Mouse (Mus musculus): ENCODE data around the gene Auts2. TPM values are rescaled to one million over a fixed set of nuclear protein-coding genes. Genes with fewer than 3 reads are reported as not detected.

Gene Auts2
- total RNA-seq, 2 experiments from 2014 or later: 101 to 109 TPM

DNA sequence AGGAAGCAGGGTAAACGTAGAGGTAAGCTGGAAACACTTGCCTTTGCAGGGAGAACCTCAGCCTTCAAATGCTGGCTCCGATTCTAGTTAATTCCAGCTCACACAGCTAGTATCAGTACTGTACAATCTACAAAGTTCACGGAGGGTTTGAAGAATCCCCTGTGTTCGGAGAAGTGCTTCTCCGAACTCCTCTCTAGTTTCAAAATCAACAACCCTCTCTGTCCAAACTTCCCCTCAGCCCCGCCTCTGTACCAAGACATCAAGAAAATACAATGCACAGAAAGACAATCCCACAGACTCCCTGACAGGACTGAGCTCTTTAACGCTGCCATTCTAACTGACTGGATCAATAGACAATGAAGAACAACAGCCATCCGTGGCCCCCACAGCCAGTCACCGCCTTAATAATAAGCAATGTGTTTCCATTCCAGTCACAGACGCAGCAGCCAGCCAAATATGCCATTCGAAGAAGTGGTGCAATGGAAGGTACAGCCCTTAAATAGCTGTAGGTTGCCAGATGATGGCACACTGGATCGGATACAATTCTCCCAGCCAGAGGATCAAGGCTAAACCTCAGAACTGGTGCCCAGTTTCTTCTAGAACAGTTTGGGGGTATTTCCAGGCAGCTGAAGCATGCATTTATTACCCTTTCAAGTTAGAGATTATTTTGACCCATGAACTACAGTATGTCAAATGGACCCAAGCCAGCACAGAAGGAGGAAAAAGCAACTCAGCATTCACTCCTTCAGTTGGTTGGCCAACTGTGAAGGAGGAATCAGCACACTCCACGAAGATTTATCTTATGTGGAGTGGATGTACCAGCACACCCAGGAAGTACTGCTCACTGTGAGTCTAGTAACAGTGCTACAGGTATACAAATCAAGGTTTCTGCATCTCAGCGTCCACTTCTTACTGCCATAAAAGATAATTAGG lies 151.0 kb downstream of the Auts2 start:
- DNase-seq (ENCODE audit: low spot score in 2 of 2): no peak

DNA sequence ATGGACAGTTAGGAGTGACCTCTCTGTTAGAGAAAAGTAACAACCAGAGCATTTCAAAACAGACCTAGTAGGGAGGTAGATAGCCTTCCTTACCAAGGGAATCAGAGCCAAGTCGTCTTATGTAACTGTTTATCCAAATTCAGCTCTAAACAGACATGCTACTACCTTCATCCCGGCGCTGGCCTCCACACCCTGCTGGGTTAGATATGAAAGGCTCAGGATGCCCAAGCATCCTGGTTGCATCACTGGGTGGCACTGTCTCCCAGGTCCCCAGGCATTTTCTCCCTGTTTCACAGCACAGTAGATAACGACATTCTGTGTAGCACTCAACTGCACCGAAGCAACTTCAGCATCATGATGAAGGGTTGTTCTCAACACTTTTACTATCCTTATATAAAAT lies 154.4 kb downstream of the Auts2 start:
- DNase-seq (ENCODE audit: low spot score in 2 of 2): peak; percentile 16 to 17

DNA sequence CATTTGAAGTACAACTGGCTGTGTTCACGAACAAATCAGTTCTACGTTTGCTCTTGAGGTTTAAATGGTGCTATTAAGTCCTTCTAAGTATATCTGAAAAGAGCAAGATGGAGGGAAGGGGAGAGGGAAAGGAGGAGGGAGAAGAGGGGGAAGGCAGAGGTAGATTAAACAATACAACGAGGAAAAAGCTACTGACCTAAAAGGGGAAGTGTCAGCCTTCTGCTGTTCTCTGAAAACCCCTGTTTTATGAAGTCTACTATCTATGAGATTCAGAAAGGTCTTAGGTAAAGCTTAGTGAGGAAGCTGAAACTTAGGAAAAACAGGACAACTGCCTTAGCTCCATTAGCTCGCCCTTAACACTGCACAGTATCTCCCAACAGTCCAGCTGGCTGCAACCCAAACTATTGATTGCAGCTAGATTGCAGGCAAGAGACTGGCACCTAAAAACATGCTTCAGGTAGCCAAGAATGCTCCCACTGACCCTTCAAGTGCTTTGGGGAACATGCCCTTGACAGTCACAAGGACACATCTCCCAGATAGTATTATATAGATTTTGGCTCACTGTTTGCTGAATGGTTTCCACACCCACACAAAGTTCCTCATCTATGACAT lies 157.8 kb downstream of the Auts2 start:
- DNase-seq (ENCODE audit: low spot score in 2 of 2): no peak

DNA sequence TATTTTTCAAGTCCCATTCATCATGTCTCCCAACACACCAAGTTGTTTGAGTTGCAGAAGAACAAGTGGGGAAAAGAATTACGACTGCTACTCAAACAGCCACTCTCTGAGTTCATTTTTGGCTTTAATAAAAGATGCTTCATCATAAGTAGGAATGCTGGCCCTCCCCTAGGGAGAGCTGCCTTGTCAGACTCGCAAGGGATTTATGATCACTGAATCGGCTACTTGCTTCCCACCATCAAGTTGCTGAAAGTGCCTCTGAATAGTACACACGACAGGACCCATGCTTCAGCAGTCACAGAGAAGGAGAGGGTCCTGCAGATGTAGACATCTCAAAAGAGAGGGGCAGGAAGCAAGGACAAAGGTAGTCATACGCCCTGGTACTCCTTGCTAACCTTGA lies 162.9 kb downstream of the Auts2 start:
- DNase-seq (ENCODE audit: low spot score in 2 of 2): no peak

DNA sequence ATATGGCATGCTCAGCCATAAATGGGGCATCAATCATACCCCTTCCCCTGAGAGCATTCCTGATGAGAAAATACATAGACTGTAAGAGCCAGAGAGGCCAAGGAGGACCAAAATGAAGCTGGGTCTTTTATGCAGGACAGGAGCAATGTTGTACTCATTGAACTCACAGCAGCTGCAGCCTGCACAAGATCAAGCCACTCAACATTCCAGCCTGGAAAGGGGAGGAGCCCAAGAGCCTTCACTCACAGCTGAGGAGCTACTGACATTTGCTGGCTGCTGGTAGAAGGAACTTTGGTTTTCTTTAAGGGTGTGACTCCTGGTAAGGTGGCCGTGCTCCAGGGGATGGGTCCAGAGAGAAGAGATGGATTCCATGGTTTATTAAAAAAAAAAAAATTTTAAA lies 164.2 kb downstream of the Auts2 start:
- DNase-seq (ENCODE audit: low spot score in 2 of 2): no peak

DNA sequence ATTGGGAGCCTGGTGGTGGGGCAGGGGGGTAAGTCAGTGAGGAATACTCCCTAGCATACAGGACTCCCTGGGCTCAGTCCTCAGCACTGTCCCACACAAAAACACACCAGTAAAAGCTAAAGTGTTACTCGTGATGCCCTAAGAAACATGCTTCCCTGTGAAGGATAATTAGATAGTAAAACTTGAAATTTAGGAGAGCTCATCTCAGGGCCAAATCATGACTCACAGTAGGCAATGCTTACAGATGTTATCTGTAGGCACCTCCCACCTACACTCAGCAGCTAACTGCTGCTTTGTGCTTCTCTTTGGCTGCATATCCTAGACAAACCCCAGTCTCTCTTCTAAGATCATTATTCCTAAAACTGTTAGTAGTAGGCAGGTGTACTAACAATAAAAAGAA lies 168.0 kb downstream of the Auts2 start:
- no peak for DNase-seq (ENCODE audit: low spot score in 2 of 2)

DNA sequence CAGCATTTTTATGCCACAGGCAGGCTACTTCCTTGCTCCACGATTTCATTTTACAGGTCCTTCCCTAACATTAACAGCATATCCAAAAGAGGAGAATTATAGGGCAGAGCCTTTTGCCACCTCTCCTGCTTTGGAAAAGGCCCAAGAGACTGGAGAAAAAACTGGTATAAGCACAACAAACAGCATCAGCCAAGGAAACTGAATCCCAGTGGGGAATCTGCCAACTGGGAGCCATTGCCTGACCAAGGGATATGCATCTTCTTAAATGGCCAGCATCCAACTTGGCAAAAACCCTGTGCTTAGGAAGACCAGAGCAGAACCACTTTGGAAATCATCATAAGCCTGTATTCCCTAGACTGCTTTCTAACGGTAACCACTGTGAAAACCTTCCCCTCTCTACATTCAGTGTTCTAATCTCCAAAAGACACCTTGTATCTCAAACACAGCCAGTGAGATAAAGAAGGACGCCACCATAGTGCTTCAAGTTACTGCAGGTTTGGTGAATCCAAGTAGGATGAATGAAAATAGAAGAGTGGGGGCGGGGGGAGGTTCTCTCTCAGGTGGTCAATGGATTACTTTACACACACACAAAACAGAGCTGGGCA lies 169.6 kb downstream of the Auts2 start:
- DNase-seq (ENCODE audit: low spot score in 2 of 2): no peak

DNA sequence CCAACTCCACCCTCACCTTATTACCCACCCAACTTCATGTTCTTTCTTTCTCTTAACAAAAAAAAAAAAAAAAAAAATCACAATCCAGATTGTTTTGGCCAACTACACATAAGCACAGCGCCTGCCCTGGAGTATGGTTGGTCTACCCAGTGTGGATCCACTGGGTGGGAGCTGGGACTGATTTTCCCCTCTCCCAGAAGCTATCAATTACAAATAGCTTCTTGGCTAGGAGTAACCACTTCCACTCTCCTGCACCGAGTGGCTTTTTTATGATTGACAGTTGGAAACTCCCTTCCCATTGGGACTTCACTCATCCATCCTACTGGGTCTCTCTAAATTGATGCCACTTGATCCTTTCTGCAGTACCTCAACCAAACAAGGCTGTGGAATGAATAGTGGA lies 170.5 kb downstream of the Auts2 start:
- DNase-seq (ENCODE audit: low spot score in 2 of 2): no peak

DNA sequence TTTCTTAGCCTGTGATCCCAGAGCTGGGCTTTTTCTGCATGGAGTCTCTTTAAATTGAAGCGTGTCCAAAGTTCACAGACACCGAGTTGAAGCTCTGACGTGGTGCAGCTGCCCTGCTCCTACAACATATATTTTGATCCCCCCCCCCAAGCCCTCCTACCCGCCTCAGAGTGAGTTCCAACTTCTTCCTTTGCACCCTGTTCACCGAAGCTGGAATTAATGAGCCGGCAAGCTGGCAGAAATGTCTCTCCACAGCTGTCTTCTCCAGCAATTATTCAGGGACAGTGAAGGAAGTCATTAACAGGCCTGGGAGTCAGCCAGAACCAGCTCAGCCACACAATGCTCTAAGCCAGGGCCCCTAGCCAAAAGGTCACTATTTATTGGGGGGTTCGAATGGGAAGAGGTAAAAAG lies 174.5 kb downstream of the Auts2 start:
- peak in 1 of 2 experiments; percentile 16 for DNase-seq (ENCODE audit: low spot score in 2 of 2)

DNA sequence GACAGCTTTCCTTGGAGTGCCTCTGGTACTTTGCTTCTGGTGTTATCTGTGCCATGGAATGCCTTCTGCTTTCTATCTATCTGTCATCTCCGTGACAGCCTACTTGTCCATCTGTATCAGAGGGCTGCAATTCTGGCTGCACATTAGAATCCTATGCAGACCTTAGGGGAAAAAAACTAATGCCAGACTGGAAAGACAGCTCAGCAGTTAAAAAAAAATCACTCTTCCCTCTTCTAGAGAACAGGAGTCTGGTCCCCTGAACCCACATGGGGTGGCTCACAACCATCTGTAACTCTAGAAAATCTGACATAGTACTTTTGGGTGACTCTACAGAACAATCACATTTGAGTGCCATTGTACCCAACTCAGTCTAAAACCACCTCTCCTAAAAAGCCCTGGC lies 181.9 kb downstream of the Auts2 start:
- DNase-seq (ENCODE audit: low spot score in 2 of 2): no peak

DNA sequence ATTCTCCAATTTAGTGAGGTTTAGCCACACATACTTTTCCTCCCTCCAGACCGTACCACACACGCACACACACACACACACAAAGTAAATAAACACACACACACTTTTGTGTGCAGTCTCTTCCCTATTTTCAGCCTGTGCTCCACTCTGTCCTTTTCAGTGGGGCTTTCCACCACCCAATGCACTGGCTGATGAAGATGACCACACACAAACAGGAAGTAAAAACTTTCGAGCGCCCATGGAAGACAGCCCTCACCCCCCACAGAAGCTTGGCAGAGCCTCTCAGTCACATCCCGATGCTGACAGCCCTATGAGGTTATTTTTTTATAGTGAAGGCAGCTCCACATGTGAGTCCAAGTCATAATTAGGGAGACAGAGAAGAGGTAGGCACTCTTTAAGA lies 185.4 kb downstream of the Auts2 start:
- no peak for DNase-seq (ENCODE audit: low spot score in 2 of 2)

DNA sequence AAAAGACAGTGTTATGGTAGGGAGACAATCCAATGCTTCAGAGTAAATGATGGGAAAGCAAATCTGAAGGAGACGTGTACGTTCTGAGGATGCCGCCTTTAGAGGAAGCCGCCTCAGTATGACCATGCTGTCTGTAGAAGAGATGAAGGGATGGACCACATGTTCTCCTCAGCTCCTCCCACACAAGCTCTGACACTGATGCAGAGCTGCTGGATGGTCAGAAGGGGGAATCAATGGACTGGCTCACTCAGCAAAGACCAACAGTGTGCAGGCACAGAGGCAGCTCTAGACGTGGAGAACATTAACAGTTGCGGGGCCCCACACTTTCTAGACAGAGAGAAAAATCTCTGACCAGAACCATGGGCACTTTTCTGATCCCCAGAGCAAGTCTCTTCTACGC lies 187.2 kb downstream of the Auts2 start:
- DNase-seq (ENCODE audit: low spot score in 2 of 2): no peak

DNA sequence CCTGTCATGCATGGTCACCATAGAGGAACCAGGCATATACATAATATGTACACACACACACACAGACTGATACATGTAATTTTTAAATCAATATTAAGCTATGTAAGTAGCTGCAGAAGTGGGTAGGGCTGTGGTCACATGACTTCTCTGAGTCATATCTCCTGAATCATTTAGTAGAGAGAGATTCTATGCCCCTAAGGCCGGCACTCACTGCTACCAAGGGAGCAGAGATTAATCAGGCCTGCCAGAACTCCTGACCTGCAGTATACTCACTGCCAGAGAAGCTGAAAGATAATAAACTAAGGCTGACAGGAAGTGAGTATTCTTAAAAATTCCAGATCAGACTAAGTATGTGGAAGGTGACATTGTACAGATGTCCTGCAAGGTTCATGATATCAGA lies 190.7 kb downstream of the Auts2 start:
- DNase-seq (ENCODE audit: low spot score in 2 of 2): no peak

DNA sequence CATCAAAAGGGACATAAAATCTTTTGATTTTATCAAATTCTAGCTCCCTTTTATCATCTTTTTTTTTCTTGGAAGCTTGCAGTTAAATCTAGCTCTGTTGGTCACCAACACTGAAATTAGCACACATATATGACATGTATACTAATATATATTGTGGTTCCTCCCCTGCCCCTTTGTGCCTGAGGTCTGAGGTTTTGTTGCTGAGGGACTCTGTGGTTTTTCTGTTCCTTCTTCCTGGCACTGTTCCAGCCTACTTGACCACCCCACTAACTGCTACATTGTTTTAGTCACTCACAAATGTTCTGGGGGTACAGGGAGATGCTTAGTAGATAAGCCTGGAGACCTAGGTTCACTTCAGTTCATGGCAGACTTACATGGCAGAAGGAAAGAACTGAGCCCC lies 192.0 kb downstream of the Auts2 start:
- no peak for DNase-seq (ENCODE audit: low spot score in 2 of 2)

DNA sequence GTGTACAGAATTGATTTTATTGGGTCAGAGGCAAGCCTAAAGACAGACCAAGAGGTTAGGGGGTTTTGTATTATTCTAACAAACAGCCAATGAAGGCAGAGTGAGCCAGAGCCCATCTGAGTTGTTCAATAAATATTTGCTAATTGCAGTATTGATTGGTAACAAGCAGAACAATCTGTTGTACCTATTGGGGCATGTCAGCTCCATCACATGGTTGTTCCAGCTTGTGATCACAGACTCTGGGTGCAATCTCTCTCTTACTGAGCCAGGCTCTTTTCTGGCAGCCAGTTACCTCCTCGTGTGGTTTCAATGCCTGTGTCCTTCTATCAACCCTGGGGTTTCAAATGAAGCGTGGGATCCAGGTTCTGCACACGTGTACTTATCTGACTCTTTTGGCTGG lies 201.8 kb downstream of the Auts2 start:
- no peak for DNase-seq (ENCODE audit: low spot score in 2 of 2)

DNA sequence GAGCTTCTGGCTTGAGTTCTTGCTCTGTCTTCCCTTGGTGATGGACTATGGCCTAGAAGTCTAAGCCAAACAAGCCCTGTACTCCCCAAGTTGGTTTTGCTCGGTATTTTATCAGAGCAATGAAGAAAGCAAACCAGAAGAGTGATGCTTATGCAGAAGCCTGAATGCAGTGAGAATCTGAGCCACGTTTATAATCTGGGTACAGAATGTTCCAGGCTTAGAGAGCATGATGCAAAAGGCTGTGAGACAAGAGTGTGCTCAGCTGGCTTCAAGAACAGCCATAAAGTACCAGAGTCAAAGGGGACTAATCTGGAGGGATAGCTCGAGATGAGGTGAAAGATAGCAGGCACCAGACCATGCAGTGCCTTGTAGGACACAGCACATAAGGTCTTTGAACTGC lies 205.5 kb downstream of the Auts2 start:
- no peak for DNase-seq (ENCODE audit: low spot score in 2 of 2)

DNA sequence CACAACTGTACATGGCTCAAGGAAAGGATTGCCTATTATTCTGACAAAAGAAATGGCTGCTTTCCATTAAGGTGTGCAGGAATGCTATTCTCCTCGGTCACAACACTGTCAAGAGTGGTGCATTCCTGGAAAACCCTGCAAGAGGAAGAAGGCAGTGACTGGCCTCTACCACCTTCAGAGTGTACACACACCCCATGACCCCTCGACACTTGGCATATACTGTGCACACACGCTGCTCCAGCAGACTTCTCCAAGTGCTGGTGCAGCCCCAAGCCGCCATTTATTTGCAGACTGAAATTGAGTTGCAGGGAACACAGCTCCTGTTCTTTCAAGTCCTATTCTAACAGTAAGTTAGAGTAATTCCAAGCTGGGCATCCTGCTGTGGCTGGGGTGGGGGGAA lies 207.4 kb downstream of the Auts2 start:
- no peak for DNase-seq (ENCODE audit: low spot score in 2 of 2)

DNA sequence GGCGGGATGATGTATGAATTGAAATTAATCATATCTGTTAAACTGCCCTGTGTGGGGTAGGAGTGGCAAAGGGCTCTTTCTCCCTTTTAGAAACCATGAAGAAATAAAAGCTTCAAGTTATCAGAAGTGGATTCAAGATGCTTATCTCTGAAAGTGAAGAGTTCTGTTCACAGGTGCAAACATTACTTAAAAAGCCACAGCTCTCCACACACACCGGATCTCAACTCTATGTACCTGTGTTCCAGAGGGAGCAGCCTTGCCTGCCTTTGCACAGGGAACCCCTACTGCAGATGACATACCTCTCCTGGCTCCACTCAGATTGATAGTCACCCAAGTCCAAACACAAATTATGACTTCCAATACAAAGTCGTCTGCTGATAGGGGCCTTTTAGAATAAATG lies 208.3 kb downstream of the Auts2 start:
- no peak for DNase-seq (ENCODE audit: low spot score in 2 of 2)

DNA sequence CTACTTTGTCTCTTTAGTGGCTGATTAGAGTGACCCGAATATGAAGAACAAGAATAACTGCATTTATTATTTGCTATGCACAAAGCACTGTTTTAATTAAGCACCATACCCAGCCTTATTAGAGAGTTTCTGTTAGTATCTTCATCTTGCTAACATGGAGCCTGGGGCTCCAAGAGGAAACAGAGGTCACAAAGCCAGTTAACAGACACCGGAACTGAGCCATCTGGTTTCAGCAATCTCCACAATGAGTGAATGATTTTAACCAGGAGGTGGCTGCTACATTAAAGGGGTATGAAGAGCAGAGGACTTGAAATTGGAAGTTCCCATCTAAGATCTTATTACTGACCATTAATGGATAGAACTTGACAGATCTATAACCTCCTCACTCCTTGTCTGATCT lies 209.4 kb downstream of the Auts2 start:
- no peak for DNase-seq (ENCODE audit: low spot score in 2 of 2)

DNA sequence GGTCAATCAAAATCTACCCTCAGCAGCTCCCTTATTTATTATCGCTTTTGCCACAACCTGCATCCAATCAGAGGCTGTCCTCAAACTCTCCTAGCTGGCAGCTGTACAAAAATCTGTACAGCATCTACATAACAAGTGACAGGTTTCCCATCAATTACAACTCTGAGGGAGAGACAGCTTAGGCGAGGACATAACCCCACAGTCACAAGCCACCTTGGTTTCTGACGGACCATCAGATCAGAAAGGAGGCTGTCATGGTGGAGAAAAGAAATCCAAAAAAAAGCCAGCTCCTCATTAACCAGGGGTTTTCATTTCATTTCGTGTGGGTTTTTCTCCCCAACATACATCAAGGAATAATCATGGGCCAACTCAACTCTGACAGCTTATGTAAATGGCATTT lies 210.6 kb downstream of the Auts2 start:
- no peak for DNase-seq (ENCODE audit: low spot score in 2 of 2)

DNA sequence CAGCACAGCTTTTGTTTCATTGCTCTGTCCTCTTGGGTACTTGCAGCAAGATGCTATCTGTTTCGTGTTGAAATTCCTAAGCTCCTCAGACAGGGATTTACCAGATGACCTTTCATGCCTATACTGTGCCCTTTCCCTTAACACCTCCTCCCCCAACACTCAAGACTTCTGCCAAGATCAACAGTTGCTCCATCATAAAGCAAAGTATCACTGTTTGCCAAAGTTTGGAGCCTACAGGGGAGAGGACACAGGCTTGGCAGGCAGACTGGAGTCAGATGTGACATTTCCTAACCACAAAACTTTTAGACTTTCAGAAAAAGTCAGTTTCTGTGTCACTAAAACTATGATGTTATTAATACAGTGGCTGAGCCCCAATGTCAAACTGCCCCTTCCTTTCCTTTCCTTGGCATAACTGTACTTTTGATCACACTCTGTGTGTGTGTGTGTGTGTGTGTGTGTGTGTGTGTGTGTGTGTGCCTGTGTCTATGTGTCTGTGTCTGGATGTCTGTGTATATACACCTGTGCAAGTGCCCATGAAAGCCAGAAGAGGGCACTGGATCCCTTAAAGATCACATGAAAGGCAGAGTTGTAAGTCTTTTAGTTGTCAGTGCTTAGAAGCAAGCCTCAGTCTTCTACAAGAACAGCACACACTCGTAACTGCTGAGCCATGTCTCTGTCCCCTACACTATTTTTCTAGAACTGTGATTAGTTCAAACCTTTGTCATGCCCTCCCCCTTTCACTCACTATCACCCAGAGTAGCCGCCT lies 213.8 kb downstream of the Auts2 start:
- no peak for DNase-seq (ENCODE audit: low spot score in 2 of 2)

Data from left cerebral cortex, adult 18-20 months (tissue).